Mouse (Mus musculus) spleen, embryonic (tissue): ENCODE measurements at regions not wholly inside any gene's neighbourhood (a gene's known extent, or its start where the extent isn't known, plus 50 kb on each side); places are given as distances from the start of the nearest gene placed in this dataset.

Source experiments
- CTCF ChIA-PET: fragments of 350-600 bp; sonication (Branson Sonifier 250); formaldehyde crosslinking; loops from one replicate; lab custom pipeline; 2022; lab: Charles Lee

GRCm38 (mm10) chr5:77487837-77488827 lies 80.3 kb upstream of the Igfbp7 start:
- CTCF ChIA-PET: no interaction called here

DNA sequence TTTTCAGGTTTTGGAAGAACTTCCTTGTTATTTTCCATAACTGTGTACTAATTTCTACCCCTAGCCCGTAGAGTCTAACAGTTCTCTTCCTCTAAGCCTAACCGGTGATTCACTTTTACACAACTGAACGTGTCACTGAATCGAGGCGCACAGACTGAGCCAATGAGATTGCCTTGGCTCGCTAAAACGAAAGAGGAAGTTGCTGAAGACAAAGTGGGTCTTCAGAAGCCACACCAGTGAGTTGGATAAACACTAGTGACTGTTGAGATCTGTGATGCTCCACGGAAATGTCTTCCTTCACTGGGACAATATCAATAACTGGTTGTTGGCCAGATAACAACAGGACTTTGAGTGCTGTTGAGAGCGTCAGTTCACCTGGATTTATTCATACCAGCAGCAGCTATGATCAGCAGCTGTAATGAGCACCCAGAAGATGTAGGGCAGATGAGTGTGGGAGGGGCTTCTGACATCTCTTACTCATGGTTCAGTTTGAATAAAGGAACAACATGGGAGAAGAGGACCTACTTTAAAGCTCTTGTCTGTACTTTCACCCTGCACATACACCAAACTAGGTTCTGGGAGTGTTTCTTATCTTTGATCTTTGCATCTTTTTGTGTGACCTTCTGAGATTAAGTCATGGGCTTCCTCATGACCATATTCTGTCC lies 75.3 kb upstream of the Igfbp7 start:
- CTCF ChIA-PET: no interaction called here

GRCm38 (mm10) chr5:77481811-77482210 lies 74.0 kb upstream of the Igfbp7 start:
- CTCF ChIA-PET: no interaction called here

GRCm38 (mm10) chr5:77477794-77478193 lies 70.0 kb upstream of the Igfbp7 start:
- CTCF ChIA-PET: interaction anchor here (0.5 kb wide), 1 partner anchor 18 kb away, joined by 3 read pairs; no protein-coding TSS in a partner anchor

DNA sequence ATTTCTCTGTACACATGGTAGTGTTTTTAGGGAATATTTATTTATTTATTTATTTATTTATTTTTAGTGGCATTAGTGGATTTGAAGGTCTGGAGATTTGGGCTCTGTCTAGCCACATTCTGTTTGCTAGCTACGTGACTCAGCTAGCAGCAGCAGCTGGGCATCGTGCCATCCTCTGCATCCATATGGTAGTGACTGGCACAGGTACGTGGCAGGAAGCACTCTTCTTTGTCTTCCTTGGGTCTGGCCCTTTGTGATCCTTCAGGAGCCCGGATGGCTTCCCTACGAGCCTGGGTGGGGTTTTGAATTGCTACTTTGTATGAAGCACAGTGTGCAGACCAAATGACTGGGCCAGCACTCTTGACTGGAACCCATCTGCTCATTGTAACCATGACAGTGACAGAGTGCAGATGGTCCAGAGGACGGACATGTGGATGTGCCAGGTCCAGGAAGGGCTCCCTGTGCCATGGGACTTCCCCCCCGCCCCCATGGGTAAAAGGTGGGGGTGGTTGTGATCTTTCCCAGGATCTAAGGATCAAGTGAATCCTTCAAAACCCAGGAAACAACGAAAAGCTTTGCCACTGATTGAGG lies 66.2 kb upstream of the Igfbp7 start:
- CTCF ChIA-PET: no interaction called here

DNA sequence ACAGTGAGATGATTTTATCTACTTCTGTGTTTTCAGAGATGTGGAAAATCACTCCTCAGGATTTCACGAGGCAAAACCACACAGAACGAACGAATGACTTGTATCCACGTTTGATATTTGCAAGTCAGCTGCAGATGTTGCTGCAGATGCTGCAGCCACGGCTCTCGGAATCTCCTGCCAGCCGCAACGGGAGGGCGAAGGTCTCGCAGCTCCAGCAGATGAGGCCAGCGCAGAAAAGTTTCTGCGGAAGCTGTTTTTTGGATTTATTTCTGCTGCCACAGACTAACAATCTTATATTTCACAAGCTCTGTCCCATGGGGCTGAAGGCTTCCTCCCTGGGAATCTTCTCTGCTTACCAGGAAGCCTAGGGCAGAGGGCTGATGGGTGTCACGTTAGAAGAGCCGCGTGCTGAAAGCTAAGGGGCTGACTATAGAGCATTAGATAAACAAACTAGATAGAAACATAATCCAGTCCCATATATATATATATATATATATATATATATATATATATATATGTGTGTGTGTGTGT lies 61.5 kb upstream of the Igfbp7 start:
- CTCF ChIA-PET: no interaction called here

- CTCF ChIA-PET: no interaction called here
Measured at GRCm38 (mm10) chr5:77468467-77468866, 60.6 kb upstream of the Igfbp7 start.

- CTCF ChIA-PET: interaction anchor here (0.7 kb wide), 1 partner anchor 1389 kb away, joined by 5 read pairs; no protein-coding TSS in a partner anchor
Measured at GRCm38 (mm10) chr5:77464851-77465548, 57.2 kb upstream of the Igfbp7 start.

- CTCF ChIA-PET: interaction anchor here (0.5 to 1.1 kb wide), 5 partner anchors 17 to 1086 kb away, joined by 3 to 7 read pairs (median 3); no protein-coding TSS in a partner anchor
Measured at GRCm38 (mm10) chr5:77459896-77460717, 52.3 kb upstream of the Igfbp7 start.
